Mouse (Mus musculus) erythroblast, embryonic 14.5 days (primary cell): ENCODE data around the gene Sel1l2. TPM values are rescaled to one million over a fixed set of nuclear protein-coding genes. Genes with fewer than 3 reads are reported as not detected.

Experiments
- H3K27me3 ChIP-seq: 2 replicates; pipeline ENCODE4 v1.6.1; 2012; ENCODE audit warnings: inconsistent platforms; ENCODE audit not compliant: control insufficient read depth
- H3K36me3 ChIP-seq: 2 replicates; pipeline ENCODE4 v1.6.1; 2012; ENCODE audit warnings: mild to moderate bottlenecking, inconsistent platforms; ENCODE audit not compliant: control insufficient read depth
- H3K4me1 ChIP-seq: 2 replicates; pipeline ENCODE4 v1.6.1; 2012; ENCODE audit warnings: inconsistent platforms; ENCODE audit not compliant: control insufficient read depth
- H3K4me3 ChIP-seq: replicated peaks from 2 replicates; pipeline ENCODE3; 2012; ENCODE audit warnings: moderate library complexity, mild to moderate bottlenecking, inconsistent platforms
- H3K9me3 ChIP-seq: 2 replicates; pipeline ENCODE4 v1.6.1; 2012; ENCODE audit warnings: low read length, inconsistent platforms, mixed read lengths; ENCODE audit not compliant: control insufficient read depth
- GATA1 ChIP-seq: IDR thresholded peaks from 2 replicates; pipeline ENCODE4 v1.6.1; 2012; ENCODE audit warnings: low read length, inconsistent platforms, mixed read lengths
- TAL1 ChIP-seq: IDR thresholded peaks from 3 replicates; pipeline ENCODE4 v1.6.1; 2012; ENCODE audit warnings: low read length, inconsistent platforms, mixed read lengths
- polyA plus RNA-seq: library from polyadenylated mRNA; stranded (reverse); fragments of >175 nt; gene quantifications from 2 replicates; pipeline ENCODE4 v1.2.3, GENCODE M21; 2012

Sel1l2 gene
- polyA plus RNA-seq, result not detected in 2 replicates

GRCm38 (mm10) chr2:140389525-140389924 is at the start of gene Sel1l2:
Gene Sel1l2, minus strand, starts transcription at chr2:140389706.
- H3K4me3 ChIP-seq, result no peak within 1 kb of the TSS

GRCm38 (mm10) chr2:140439081-140439480 is 49.6 kb upstream of the Sel1l2 start:
- TF ChIP-seq GATA1 (no peak), TAL1 (no peak)
- H3K9me3 ChIP-seq, result no peaks in the 10 kb centered on the region
- H3K4me3 ChIP-seq, result no peak overlapping the region
- no peaks in the 10 kb centered on the region for H3K27me3 ChIP-seq
- H3K36me3 ChIP-seq, result no peaks in the 10 kb centered on the region
- no peaks in the 10 kb centered on the region for H3K4me1 ChIP-seq

More at GRCm38 (mm10) chr2:140389525-140389924, at the start of gene Sel1l2:
- Histone ChIP-seq H3K27me3 (no peaks in the 10 kb centered on the region), H3K36me3 (no peaks in the 10 kb centered on the region), H3K9me3 (no peaks in the 10 kb centered on the region), H3K4me1 (peaks cover 2% of the 10 kb centered on the region)
- TF ChIP-seq GATA1 (no peak), TAL1 (no peak)

- TF ChIP-seq TAL1 (no peak), GATA1 (no peak)
- Histone ChIP-seq H3K4me1 (peaks cover 2% of the 10 kb centered on the region; the same call in 1 of the 2 replicates), H3K9me3 (no peaks in the 10 kb centered on the region), H3K4me3 (no peak overlapping the region), H3K36me3 (no peaks in the 10 kb centered on the region), H3K27me3 (no peaks in the 10 kb centered on the region)
Observed at GRCm38 (mm10) chr2:140427283-140427682, 37.8 kb upstream of the Sel1l2 start.

- TF ChIP-seq TAL1 (no peak), GATA1 (no peak)
- Histone ChIP-seq H3K9me3 (no peaks in the 10 kb centered on the region), H3K36me3 (no peaks in the 10 kb centered on the region), H3K4me3 (no peak overlapping the region), H3K27me3 (no peaks in the 10 kb centered on the region), H3K4me1 (peaks cover 2% of the 10 kb centered on the region; the same call in 1 of the 2 replicates)
Observed at GRCm38 (mm10) chr2:140425844-140426243, 36.3 kb upstream of the Sel1l2 start.

GRCm38 (mm10) chr2:140395744-140396231 is 6.3 kb upstream of the Sel1l2 start:
- peaks cover 18% of the 10 kb centered on the region for H3K4me1 ChIP-seq
- peaks cover 21% of the 10 kb centered on the region for H3K27me3 ChIP-seq
- TF ChIP-seq GATA1 (no peak), TAL1 (no peak)
- no peaks in the 10 kb centered on the region for H3K36me3 ChIP-seq
- H3K4me3 ChIP-seq, result peak overlapping the region; percentile 66
- H3K9me3 ChIP-seq, result no peaks in the 10 kb centered on the region; the same call in 1 of the 2 replicates

- Histone ChIP-seq H3K4me1 (peaks cover 18% of the 10 kb centered on the region), H3K27me3 (peaks cover 21% of the 10 kb centered on the region), H3K9me3 (no peaks in the 10 kb centered on the region; the same call in 1 of the 2 replicates), H3K36me3 (no peaks in the 10 kb centered on the region), H3K4me3 (peak within 1 kb of the TSS; percentile 66)
- TF ChIP-seq TAL1 (no peak), GATA1 (no peak)
Observed at GRCm38 (mm10) chr2:140395179-140395578, 5.7 kb upstream of the Sel1l2 start, which contains the start of gene Macrod2. Gene Macrod2, plus strand, starts transcription at chr2:140395309.

GRCm38 (mm10) chr2:140364804-140365203 is 24.7 kb downstream of the Sel1l2 start:
- H3K36me3 ChIP-seq, result no peaks in the 10 kb centered on the region
- no peaks in the 10 kb centered on the region for H3K9me3 ChIP-seq
- no peak for TF ChIP-seq GATA1
- no peak for TF ChIP-seq TAL1

GRCm38 (mm10) chr2:140359905-140360304 is 29.6 kb downstream of the Sel1l2 start:
- Histone ChIP-seq H3K4me3 (no peak overlapping the region), H3K9me3 (no peaks in the 10 kb centered on the region), H3K36me3 (no peaks in the 10 kb centered on the region), H3K27me3 (no peaks in the 10 kb centered on the region), H3K4me1 (no peaks in the 10 kb centered on the region)
- TF ChIP-seq TAL1 (no peak), GATA1 (no peak)

More at GRCm38 (mm10) chr2:140364804-140365203, 24.7 kb downstream of the Sel1l2 start:
- Histone ChIP-seq H3K4me1 (no peaks in the 10 kb centered on the region), H3K27me3 (no peaks in the 10 kb centered on the region), H3K4me3 (no peak overlapping the region)

GRCm38 (mm10) chr2:140342394-140342793 is 47.1 kb downstream of the Sel1l2 start:
- no peaks in the 10 kb centered on the region for H3K27me3 ChIP-seq
- no peaks in the 10 kb centered on the region for H3K9me3 ChIP-seq
- H3K4me1 ChIP-seq, result no peaks in the 10 kb centered on the region
- no peak overlapping the region for H3K4me3 ChIP-seq
- TF ChIP-seq GATA1, result no peak
- no peak for TF ChIP-seq TAL1
- no peaks in the 10 kb centered on the region for H3K36me3 ChIP-seq
